Mouse (Mus musculus) intestine, postnatal 0 days (tissue): ENCODE measurements around the gene Dera. TPM values are rescaled to one million over a fixed set of nuclear protein-coding genes. Genes with fewer than 3 reads are reported as not detected.

Experiments used
- ATAC-seq: fragments of 200-750 bp; cut with Nextera tagmentation; 2 replicates; pipeline ENCODE4 v1.8.0; 2017; ENCODE audit warnings: mild to moderate bottlenecking, moderate TSS enrichment, moderate library complexity
- H3K27ac ChIP-seq: fragments of 300-500 bp; sonication (generic); 2 replicates; pipeline ENCODE4 v1.5.1; 2014; ENCODE audit warnings: mild to moderate bottlenecking, low read depth, low read length, moderate library complexity
- H3K27me3 ChIP-seq: fragments of 300-500 bp; sonication (generic); replicated peaks from 2 replicates; pipeline ENCODE4 v1.6.1; 2014; ENCODE audit warnings: low read length, mixed read lengths; ENCODE audit not compliant: control insufficient read depth, insufficient read depth
- H3K36me3 ChIP-seq: fragments of 300-500 bp; sonication (generic); 2 replicates; pipeline ENCODE4 v1.6.1; 2014; ENCODE audit warnings: mild to moderate bottlenecking, moderate library complexity; ENCODE audit not compliant: control insufficient read depth, insufficient read depth
- H3K4me1 ChIP-seq: fragments of 300-500 bp; sonication (generic); replicated peaks from 2 replicates; pipeline ENCODE4 v1.6.1; 2014; ENCODE audit warnings: antibody characterized with exemption, low read length, mixed read lengths; ENCODE audit not compliant: control insufficient read depth, insufficient read depth
- H3K4me2 ChIP-seq: fragments of 300-500 bp; sonication (generic); replicated peaks from 2 replicates; pipeline ENCODE4 v1.6.1; 2014; ENCODE audit warnings: low read depth, mild to moderate bottlenecking, moderate library complexity
- H3K4me3 ChIP-seq: fragments of 300-500 bp; sonication (generic); 2 replicates; pipeline ENCODE4 v1.5.1; 2014; ENCODE audit warnings: low read depth, low read length
- H3K9ac ChIP-seq: fragments of 300-500 bp; sonication (generic); 2 replicates; pipeline ENCODE4 v1.6.1; 2014; ENCODE audit warnings: mild to moderate bottlenecking, low read depth, low read length
- H3K9me3 ChIP-seq: fragments of 300-500 bp; sonication (generic); 2 replicates; pipeline ENCODE4 v1.6.1; 2016; ENCODE audit warnings: mixed run types; ENCODE audit not compliant: control insufficient read depth
- CTCF ChIP-seq: sonication (generic); IDR thresholded peaks from 2 replicates; pipeline ENCODE4 v1.5.1; 2016; ENCODE audit warnings: low read depth, mild to moderate bottlenecking, control low read depth, antibody characterized with exemption, moderate library complexity
- WGBS: fragments of 180-500 bp; shearing (Covaris S2); extraction: QIAGEN DNeasy Blood & Tissue Kit; methylation state at CpG from one replicate; pipeline ENCODE4 v1.1.7; 2014; 5-methylcytosine and 5-hydroxymethylcytosine counted together
- polyA plus RNA-seq: library from polyadenylated mRNA; unstranded; fragments of >200 nt; fragmentation: Nextera tagmentation; extraction: Ambion mirVana; gene quantifications from 2 replicates; pipeline ENCODE4 v1.2.1, GENCODE M21; 2015

Gene Dera
- polyA plus RNA-seq, 1 experiment from 2014 or later = 122 TPM

GRCm38 (mm10) chr6:137771621-137772250 is 17.4 kb downstream of the Dera start:
- ATAC-seq = no peak
- H3K36me3 ChIP-seq = no peaks in the 10 kb centered on the region

DNA sequence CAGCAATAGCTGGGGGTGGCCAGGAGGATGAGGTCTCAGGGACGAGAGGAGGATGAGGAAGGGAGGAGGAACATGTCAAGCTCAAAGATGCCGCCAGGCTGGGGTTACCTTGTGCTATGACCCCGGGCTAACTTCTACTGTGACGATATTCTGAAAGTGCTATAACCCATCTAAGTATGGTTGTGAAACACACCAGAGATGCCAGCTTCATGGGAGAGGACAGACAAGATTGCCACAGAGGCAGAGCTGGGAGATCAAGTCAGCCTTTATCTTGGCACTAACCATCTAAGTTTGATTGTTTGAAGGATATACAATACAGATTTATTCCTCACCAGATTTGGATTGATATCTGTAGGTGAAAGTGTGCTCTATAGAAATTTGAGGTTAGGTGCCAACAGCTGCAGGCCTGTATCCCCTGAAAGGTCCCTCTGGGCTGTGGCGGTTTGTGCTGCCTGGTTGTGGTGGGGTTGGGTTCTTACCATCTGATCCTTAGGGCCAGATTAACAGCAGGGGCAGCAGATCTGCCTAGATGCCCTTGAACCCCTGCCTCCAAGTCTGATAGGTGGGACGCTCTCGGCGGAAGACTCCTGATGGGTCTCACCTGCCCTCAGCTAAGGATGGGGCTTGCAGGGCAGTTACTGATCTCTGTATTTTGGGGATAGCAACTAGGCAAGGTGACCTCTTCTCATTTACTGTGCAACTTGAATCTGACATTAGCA is 18.7 kb downstream of the Dera start:
- no peaks in the 10 kb centered on the region for H3K9me3 ChIP-seq
- no peaks in the 10 kb centered on the region for H3K4me1 ChIP-seq
- H3K36me3 ChIP-seq = no peaks in the 10 kb centered on the region
- H3K27me3 ChIP-seq = no peaks in the 10 kb centered on the region
- no peak for ATAC-seq
- WGBS = 91% methylated on average over 8 of the region's 8 CpGs
- no peak for TF ChIP-seq CTCF
- H3K9ac ChIP-seq = no peak overlapping the region
- H3K4me3 ChIP-seq = no peak overlapping the region
- H3K27ac ChIP-seq = no peak overlapping the region
- H3K4me2 ChIP-seq = no peak overlapping the region

More at GRCm38 (mm10) chr6:137771621-137772250, 17.4 kb downstream of the Dera start:
- Histone ChIP-seq H3K4me2 (no peak overlapping the region), H3K4me1 (no peaks in the 10 kb centered on the region), H3K27me3 (no peaks in the 10 kb centered on the region), H3K27ac (no peak overlapping the region), H3K9ac (no peak overlapping the region), H3K9me3 (no peaks in the 10 kb centered on the region), H3K4me3 (no peak overlapping the region)
- WGBS = 65% methylated on average over 3 of the region's 3 CpGs
- no peak for TF ChIP-seq CTCF

DNA sequence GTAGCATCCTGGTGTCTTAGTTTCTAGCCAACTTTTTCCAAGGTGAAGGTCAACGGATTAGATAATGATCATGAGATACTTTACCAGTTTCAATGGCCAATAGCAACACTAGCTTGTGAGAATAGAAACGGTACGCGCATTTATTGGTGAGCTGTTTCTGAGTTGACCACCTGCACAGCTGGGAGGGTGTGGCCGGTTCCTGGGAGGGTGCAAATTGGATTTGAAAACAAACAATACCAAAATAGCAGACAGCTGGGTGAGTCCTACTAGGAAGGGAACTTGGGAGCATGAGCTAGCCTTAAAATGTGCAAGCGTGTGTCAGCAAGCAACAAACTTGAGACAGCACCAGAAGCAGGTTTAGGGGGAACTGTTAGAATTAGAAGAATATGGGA is 19.3 kb downstream of the Dera start:
- 81% methylated on average over 6 of the region's 6 CpGs for WGBS
- Histone ChIP-seq H3K36me3 (no peaks in the 10 kb centered on the region), H3K27me3 (no peaks in the 10 kb centered on the region), H3K9ac (no peak overlapping the region), H3K27ac (no peak overlapping the region), H3K9me3 (no peaks in the 10 kb centered on the region), H3K4me3 (no peak overlapping the region), H3K4me1 (no peaks in the 10 kb centered on the region), H3K4me2 (no peak overlapping the region)
- TF ChIP-seq CTCF = no peak
- no peak for ATAC-seq

GRCm38 (mm10) chr6:137774166-137774565 is 19.8 kb downstream of the Dera start:
- Histone ChIP-seq H3K4me1 (no peaks in the 10 kb centered on the region), H3K4me2 (no peak overlapping the region), H3K9me3 (no peaks in the 10 kb centered on the region), H3K27ac (no peak overlapping the region), H3K36me3 (no peaks in the 10 kb centered on the region), H3K9ac (no peak overlapping the region), H3K27me3 (no peaks in the 10 kb centered on the region), H3K4me3 (no peak overlapping the region)
- no peak for TF ChIP-seq CTCF
- 91% methylated on average over 13 of the region's 13 CpGs for WGBS
- ATAC-seq = no peak

DNA sequence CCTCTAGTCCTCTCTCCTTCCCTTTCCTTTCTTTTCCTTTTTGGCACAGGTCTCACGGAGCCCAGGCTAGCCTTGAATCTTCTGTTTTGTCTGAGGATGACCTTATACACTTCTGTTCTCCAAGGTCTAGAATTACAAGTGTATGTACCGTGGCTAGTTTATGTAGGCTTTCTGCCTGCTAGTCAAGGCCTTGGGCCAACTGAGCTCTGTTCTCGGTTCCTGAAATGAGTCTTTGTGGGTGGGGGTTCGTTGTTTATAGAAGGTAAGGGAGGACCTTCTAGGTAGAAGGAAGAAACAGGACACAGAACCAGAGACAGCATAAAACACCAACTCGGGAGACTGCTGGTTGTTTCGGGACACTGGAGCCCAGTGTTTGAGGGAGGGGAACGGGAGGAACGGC is 20.8 kb downstream of the Dera start:
- H3K4me2 ChIP-seq = no peak overlapping the region
- no peak for ATAC-seq
- no peaks in the 10 kb centered on the region for H3K4me1 ChIP-seq
- no peaks in the 10 kb centered on the region for H3K36me3 ChIP-seq
- 86% methylated on average over 8 of the region's 8 CpGs for WGBS
- H3K9me3 ChIP-seq = no peaks in the 10 kb centered on the region
- no peak overlapping the region for H3K4me3 ChIP-seq
- H3K27me3 ChIP-seq = no peaks in the 10 kb centered on the region
- TF ChIP-seq CTCF = no peak
- no peak overlapping the region for H3K27ac ChIP-seq
- H3K9ac ChIP-seq = no peak overlapping the region

GRCm38 (mm10) chr6:137776981-137777380 is 22.6 kb downstream of the Dera start:
- 69% methylated on average over 8 of the region's 8 CpGs for WGBS
- Histone ChIP-seq H3K27ac (no peak overlapping the region), H3K4me1 (no peaks in the 10 kb centered on the region), H3K9ac (no peak overlapping the region), H3K36me3 (peaks cover 3% of the 10 kb centered on the region; the same call in 1 of the 2 replicates), H3K4me3 (no peak overlapping the region), H3K9me3 (no peaks in the 10 kb centered on the region), H3K4me2 (no peak overlapping the region), H3K27me3 (no peaks in the 10 kb centered on the region)
- ATAC-seq = 0 out of 2 replicates have a peak, but pooled peaks have one; percentile 10
- no peak for TF ChIP-seq CTCF
